Mouse (Mus musculus): ENCODE measurements around the gene Runx1. TPM values are rescaled to one million over a fixed set of nuclear protein-coding genes. Genes with fewer than 3 reads are reported as not detected.

Runx1 gene
- polyA plus RNA-seq, 1 experiment from 2014 or later, result 3.0 TPM

DNA sequence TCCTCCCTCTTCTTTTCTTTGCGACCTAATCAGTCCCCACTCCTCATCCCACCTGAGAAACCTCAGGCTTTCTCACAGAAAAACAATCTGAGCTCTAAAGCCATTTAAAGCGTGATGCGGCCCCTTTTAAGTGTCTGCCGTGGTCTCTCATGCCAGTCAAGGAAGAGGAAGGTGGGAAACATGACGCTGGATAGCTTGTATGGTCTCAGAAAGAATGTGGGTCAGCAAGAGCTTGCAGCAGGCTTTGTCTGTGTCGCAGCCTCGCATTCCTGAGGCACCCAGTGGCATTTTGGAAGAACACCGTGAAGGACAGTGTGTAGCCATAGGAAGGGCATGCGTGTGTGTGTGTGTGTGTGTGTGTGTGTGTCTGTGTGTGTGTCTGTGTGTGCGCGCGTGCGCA, 179.8 kb downstream of the Runx1 start:
- no peaks in the 10 kb centered on the region for H3K9me3 ChIP-seq
- 67% methylated on average over 13 of the region's 13 CpGs for WGBS
- H3K4me3 ChIP-seq, result no peak overlapping the region
- peak; percentile 30 for DNase-seq (ENCODE audit: low spot score)
- H3K27ac ChIP-seq (replicated peaks), result peak overlapping the region; percentile 79
- H3K4me1 ChIP-seq, result peaks cover 41% of the 10 kb centered on the region
- H3K36me3 ChIP-seq (replicated peaks), result no peaks in the 10 kb centered on the region
- H3K27me3 ChIP-seq (replicated peaks; ENCODE audit: low read depth, poor library complexity, severe bottlenecking), result 0 out of 2 replicates have a peak, but pooled peaks cover 3% of the 10 kb centered on the region

GRCm38 (mm10) chr16:92645423-92646115, 180.4 kb downstream of the Runx1 start:
- no peaks in the 10 kb centered on the region for H3K9me3 ChIP-seq
- peaks cover 41% of the 10 kb centered on the region for H3K4me1 ChIP-seq
- DNase-seq (ENCODE audit: low spot score), result no peak
- H3K27me3 ChIP-seq (replicated peaks; ENCODE audit: low read depth, poor library complexity, severe bottlenecking), result 0 out of 2 replicates have a peak, but pooled peaks cover 3% of the 10 kb centered on the region
- H3K36me3 ChIP-seq (replicated peaks), result no peaks in the 10 kb centered on the region
- H3K27ac ChIP-seq (replicated peaks), result peak overlapping the region; percentile 79
- H3K4me3 ChIP-seq, result no peak overlapping the region
- WGBS, result 73% methylated on average over 22 of the region's 22 CpGs

GRCm38 (mm10) chr16:92644718-92645422, 181.1 kb downstream of the Runx1 start:
- Histone ChIP-seq H3K4me1 (peaks cover 37% of the 10 kb centered on the region), H3K27ac (replicated peaks) (peak overlapping the region; percentile 79), H3K9me3 (no peaks in the 10 kb centered on the region), H3K27me3 (replicated peaks; ENCODE audit: low read depth, poor library complexity, severe bottlenecking) (0 out of 2 replicates have a peak, but pooled peaks cover 3% of the 10 kb centered on the region), H3K4me3 (no peak overlapping the region), H3K36me3 (replicated peaks) (no peaks in the 10 kb centered on the region)
- peak; percentile 27 for DNase-seq (ENCODE audit: low spot score)
- 53% methylated on average over 15 of the region's 15 CpGs for WGBS

GRCm38 (mm10) chr16:92644315-92644714, 181.6 kb downstream of the Runx1 start:
- 0 out of 2 replicates have a peak, but pooled peaks cover 3% of the 10 kb centered on the region for H3K27me3 ChIP-seq (replicated peaks; ENCODE audit: low read depth, poor library complexity, severe bottlenecking)
- no peak overlapping the region for H3K4me3 ChIP-seq
- H3K9me3 ChIP-seq, result no peaks in the 10 kb centered on the region
- H3K4me1 ChIP-seq, result peaks cover 42% of the 10 kb centered on the region
- WGBS, result 69% methylated on average over 10 of the region's 10 CpGs
- H3K27ac ChIP-seq (replicated peaks), result peak overlapping the region; percentile 79
- DNase-seq (ENCODE audit: low spot score), result no peak
- H3K36me3 ChIP-seq (replicated peaks), result no peaks in the 10 kb centered on the region

- Histone ChIP-seq H3K4me1 (peaks cover 48% of the 10 kb centered on the region), H3K4me3 (no peak overlapping the region), H3K9me3 (no peaks in the 10 kb centered on the region), H3K27ac (replicated peaks) (no peak overlapping the region), H3K27me3 (replicated peaks; ENCODE audit: low read depth, poor library complexity, severe bottlenecking) (0 out of 2 replicates have a peak, but pooled peaks cover 3% of the 10 kb centered on the region), H3K36me3 (replicated peaks) (no peaks in the 10 kb centered on the region)
- 86% methylated on average over 8 of the region's 8 CpGs for WGBS
- no peak for DNase-seq (ENCODE audit: low spot score)
Observed at GRCm38 (mm10) chr16:92642283-92642682, 183.7 kb downstream of the Runx1 start.

DNA sequence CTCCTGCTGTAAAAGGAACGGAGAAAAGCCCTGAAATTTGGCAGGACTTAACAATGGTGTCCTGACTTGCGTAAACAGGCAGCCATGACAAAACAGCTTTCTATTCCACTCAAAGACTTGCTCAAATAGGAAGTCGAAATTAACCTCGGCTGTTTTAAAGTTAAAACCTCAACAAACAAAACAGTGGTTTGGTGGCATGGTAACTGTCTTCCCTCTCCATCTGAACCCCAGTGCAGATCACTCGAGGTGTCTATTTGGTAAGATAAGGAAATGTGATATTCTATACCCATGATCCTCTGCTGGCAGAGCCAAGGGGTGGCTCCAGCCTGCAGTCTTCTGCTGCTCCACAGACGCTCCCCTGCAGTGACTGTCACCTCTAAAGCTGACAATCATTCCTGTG, 184.9 kb downstream of the Runx1 start:
- Histone ChIP-seq H3K4me1 (peaks cover 35% of the 10 kb centered on the region), H3K36me3 (replicated peaks) (no peaks in the 10 kb centered on the region), H3K4me3 (no peak overlapping the region), H3K9me3 (no peaks in the 10 kb centered on the region), H3K27me3 (replicated peaks; ENCODE audit: low read depth, poor library complexity, severe bottlenecking) (0 out of 2 replicates have a peak, but pooled peaks cover 3% of the 10 kb centered on the region), H3K27ac (replicated peaks) (no peak overlapping the region)
- 72% methylated on average over 6 of the region's 6 CpGs for WGBS
- DNase-seq (ENCODE audit: low spot score), result no peak

- DNase-seq (ENCODE audit: low spot score), result no peak
- Histone ChIP-seq H3K9me3 (no peaks in the 10 kb centered on the region), H3K27ac (replicated peaks) (no peak overlapping the region), H3K4me3 (no peak overlapping the region), H3K4me1 (peaks cover 16% of the 10 kb centered on the region), H3K36me3 (replicated peaks) (no peaks in the 10 kb centered on the region), H3K27me3 (replicated peaks; ENCODE audit: low read depth, poor library complexity, severe bottlenecking) (0 out of 2 replicates have a peak, but pooled peaks cover 8% of the 10 kb centered on the region)
- WGBS, result 82% methylated on average over 8 of the region's 8 CpGs
Observed at GRCm38 (mm10) chr16:92639093-92639492, 186.9 kb downstream of the Runx1 start.

DNA sequence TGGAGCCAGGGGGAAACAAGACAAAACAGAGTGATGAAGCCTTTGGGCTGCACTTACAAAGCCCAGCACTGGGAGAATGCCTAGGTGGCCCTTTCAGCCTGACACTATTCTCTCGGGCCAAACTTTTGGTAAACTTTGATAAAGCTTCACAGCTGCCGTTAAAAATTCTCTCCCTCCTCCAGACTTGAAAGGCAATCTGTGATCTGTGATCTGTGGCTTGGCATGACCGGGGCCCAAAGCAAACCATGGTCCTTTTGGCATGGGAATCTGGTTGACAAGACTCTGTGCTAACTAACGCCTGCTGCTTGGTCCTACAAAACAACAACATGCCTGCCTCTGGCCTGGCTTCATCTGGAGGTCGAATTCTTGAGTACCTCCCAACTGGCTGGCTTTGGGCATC, 188.9 kb downstream of the Runx1 start:
- Histone ChIP-seq H3K9me3 (no peaks in the 10 kb centered on the region), H3K4me1 (peaks cover 22% of the 10 kb centered on the region), H3K4me3 (no peak overlapping the region), H3K36me3 (replicated peaks) (no peaks in the 10 kb centered on the region), H3K27ac (replicated peaks) (no peak overlapping the region), H3K27me3 (replicated peaks; ENCODE audit: low read depth, poor library complexity, severe bottlenecking) (0 out of 2 replicates have a peak, but pooled peaks cover 8% of the 10 kb centered on the region)
- WGBS, result 78% methylated on average over 5 of the region's 5 CpGs
- no peak for DNase-seq (ENCODE audit: low spot score)

DNA sequence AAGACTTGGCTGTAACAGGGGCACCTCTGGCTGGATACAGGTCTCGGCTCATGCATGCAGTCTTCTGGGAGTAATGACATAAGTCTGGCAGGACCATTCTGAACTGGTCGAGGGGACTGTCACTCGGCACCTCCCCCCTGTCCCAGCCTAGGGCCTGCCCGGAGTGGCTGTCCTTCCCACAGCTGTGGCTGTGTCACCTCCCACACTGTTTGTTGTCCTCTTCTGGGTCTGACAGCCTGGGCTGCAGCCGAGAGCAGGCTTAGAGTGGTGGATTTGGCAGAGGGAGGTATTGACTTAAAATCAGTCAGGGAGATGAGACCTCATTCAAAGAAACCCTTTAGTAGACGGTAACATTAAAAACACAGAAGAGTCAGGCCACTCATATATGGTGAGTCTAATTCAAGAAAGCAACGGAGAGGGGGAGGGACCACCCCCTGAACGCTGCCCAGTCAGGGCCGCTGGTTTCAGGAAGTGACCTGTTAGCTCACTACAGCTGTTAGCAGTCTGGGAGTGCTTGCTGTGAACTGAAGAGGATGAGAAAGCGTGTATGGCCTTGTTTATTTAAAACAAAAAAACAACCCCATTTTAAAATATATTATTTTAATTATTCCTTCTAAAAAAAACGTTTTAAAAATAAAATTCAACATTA, 193.7 kb downstream of the Runx1 start:
- no peaks in the 10 kb centered on the region for H3K36me3 ChIP-seq (replicated peaks)
- DNase-seq (ENCODE audit: low spot score), result peak; percentile 42
- no peaks in the 10 kb centered on the region for H3K9me3 ChIP-seq
- H3K27me3 ChIP-seq (replicated peaks; ENCODE audit: low read depth, poor library complexity, severe bottlenecking), result peaks cover 31% of the 10 kb centered on the region
- H3K27ac ChIP-seq (replicated peaks), result no peak overlapping the region
- H3K4me3 ChIP-seq, result peak overlapping the region; percentile 23; the same call in 1 of the 2 replicates
- 11% methylated on average over 11 of the region's 11 CpGs for WGBS
- H3K4me1 ChIP-seq, result peaks cover 47% of the 10 kb centered on the region

- Histone ChIP-seq H3K36me3 (replicated peaks) (no peaks in the 10 kb centered on the region), H3K27me3 (replicated peaks; ENCODE audit: low read depth, poor library complexity, severe bottlenecking) (peaks cover 33% of the 10 kb centered on the region), H3K9me3 (no peaks in the 10 kb centered on the region), H3K27ac (replicated peaks) (no peak overlapping the region), H3K4me3 (no peak overlapping the region), H3K4me1 (peaks cover 53% of the 10 kb centered on the region)
- 27% methylated on average over 6 of the region's 6 CpGs for WGBS
- peak; percentile 52 for DNase-seq (ENCODE audit: low spot score)
Observed at GRCm38 (mm10) chr16:92631637-92632036, 194.3 kb downstream of the Runx1 start.

DNA sequence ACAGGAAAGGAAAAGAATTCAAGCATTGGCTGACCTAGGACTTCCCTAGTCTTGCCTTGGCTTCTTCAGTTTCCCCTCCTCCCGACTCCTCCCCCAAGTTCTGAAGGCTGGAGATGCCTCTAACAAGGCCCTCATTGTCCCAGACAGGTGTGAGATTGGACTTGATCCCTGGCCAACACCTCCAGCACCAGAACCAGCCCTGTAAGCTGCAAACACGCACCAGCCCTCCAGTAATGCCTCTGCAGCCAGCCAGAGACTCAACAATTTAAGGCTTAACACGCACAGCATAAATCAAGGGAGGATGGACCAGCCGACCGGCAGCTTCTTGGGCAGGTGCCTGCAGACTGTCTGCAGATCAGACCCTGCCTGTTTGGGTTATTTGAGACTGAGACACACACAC, 195.0 kb downstream of the Runx1 start:
- no peaks in the 10 kb centered on the region for H3K9me3 ChIP-seq
- H3K27ac ChIP-seq (replicated peaks), result no peak overlapping the region
- H3K4me1 ChIP-seq, result peaks cover 60% of the 10 kb centered on the region
- 63% methylated on average over 5 of the region's 5 CpGs for WGBS
- H3K27me3 ChIP-seq (replicated peaks; ENCODE audit: low read depth, poor library complexity, severe bottlenecking), result peaks cover 40% of the 10 kb centered on the region
- no peaks in the 10 kb centered on the region for H3K36me3 ChIP-seq (replicated peaks)
- no peak overlapping the region for H3K4me3 ChIP-seq
- DNase-seq (ENCODE audit: low spot score), result no peak

DNA sequence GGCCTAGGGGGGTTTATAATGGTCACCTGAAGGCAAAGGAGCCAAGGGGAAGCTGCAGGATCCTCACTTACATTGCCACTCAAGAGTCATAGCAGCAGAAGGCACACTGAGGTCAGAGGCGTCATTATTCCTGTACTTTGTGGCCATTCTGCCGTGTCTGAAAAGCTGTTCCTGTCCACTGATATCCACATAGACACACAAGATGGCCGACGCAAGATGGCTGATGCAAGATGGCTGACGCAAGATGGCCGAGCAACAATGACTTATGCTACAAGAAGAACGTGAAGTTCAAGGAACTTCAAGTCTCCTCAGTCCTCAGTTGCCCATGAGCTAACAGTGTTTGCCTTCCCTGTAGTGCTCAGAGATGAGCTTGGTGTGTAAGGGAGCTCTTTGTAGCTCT, 196.1 kb downstream of the Runx1 start:
- peak overlapping the region; percentile 44 for H3K27ac ChIP-seq (replicated peaks)
- H3K9me3 ChIP-seq, result no peaks in the 10 kb centered on the region
- peaks cover 50% of the 10 kb centered on the region for H3K27me3 ChIP-seq (replicated peaks; ENCODE audit: low read depth, poor library complexity, severe bottlenecking)
- no peak for DNase-seq (ENCODE audit: low spot score)
- WGBS, result 94% methylated on average over 7 of the region's 7 CpGs
- H3K36me3 ChIP-seq (replicated peaks), result no peaks in the 10 kb centered on the region
- peaks cover 64% of the 10 kb centered on the region for H3K4me1 ChIP-seq
- no peak overlapping the region for H3K4me3 ChIP-seq
